Mouse (Mus musculus): Measurements from ENCODE around the gene Ccl2. TPM values are rescaled to one million over a fixed set of nuclear protein-coding genes. Genes with fewer than 3 reads are reported as not detected.

The Ccl2 gene
- polyA plus RNA-seq, 1 experiment from 2014 or later = 3.4 TPM

GRCm38 (mm10) chr11:82078136-82078730, 42.9 kb downstream of the Ccl2 start:
- no peaks in the 10 kb centered on the region for H3K36me3 ChIP-seq (ENCODE audit: control insufficient read depth, insufficient read depth)
- no peak overlapping the region for H3K4me2 ChIP-seq (replicated peaks; ENCODE audit: low read depth)
- no peak for ATAC-seq
- no peak for TF ChIP-seq CTCF (IDR thresholded peaks at IDR 0.05; ENCODE audit: low read depth)
- no peaks in the 10 kb centered on the region for H3K9me3 ChIP-seq (ENCODE audit: control insufficient read depth)
- H3K9ac ChIP-seq (ENCODE audit: low read depth, low read length) = no peak overlapping the region
- H3K27ac ChIP-seq (ENCODE audit: low read depth, low read length) = no peak overlapping the region
- H3K4me3 ChIP-seq (ENCODE audit: low read depth, low read length) = no peak overlapping the region
- no peaks in the 10 kb centered on the region for H3K4me1 ChIP-seq (replicated peaks; ENCODE audit: control insufficient read depth, insufficient read depth, low read length)
- H3K27me3 ChIP-seq (replicated peaks; ENCODE audit: control insufficient read depth, insufficient read depth, low read length) = no peaks in the 10 kb centered on the region

- H3K9me3 ChIP-seq (ENCODE audit: control insufficient read depth) = no peaks in the 10 kb centered on the region
- no peak for ATAC-seq
- H3K27ac ChIP-seq (ENCODE audit: low read depth, low read length) = no peak overlapping the region
- no peaks in the 10 kb centered on the region for H3K4me1 ChIP-seq (replicated peaks; ENCODE audit: control insufficient read depth, insufficient read depth, low read length)
- H3K9ac ChIP-seq (ENCODE audit: low read depth, low read length) = no peak overlapping the region
- H3K4me3 ChIP-seq (ENCODE audit: low read depth, low read length) = no peak overlapping the region
- no peaks in the 10 kb centered on the region for H3K36me3 ChIP-seq (ENCODE audit: control insufficient read depth, insufficient read depth)
- H3K27me3 ChIP-seq (replicated peaks; ENCODE audit: control insufficient read depth, insufficient read depth, low read length) = no peaks in the 10 kb centered on the region
- H3K4me2 ChIP-seq (replicated peaks; ENCODE audit: low read depth) = no peak overlapping the region
- 75% methylated on average over 3 of the region's 3 CpGs for WGBS
- TF ChIP-seq CTCF (IDR thresholded peaks at IDR 0.05; ENCODE audit: low read depth) = no peak
Measured at GRCm38 (mm10) chr11:82080865-82081264, 45.5 kb downstream of the Ccl2 start.

GRCm38 (mm10) chr11:82084360-82084759, 49.0 kb downstream of the Ccl2 start:
- no peak for ATAC-seq
- no peak for TF ChIP-seq CTCF (IDR thresholded peaks at IDR 0.05; ENCODE audit: low read depth)
- Histone ChIP-seq H3K4me1 (replicated peaks; ENCODE audit: control insufficient read depth, insufficient read depth, low read length) (no peaks in the 10 kb centered on the region), H3K27ac (ENCODE audit: low read depth, low read length) (no peak overlapping the region), H3K9me3 (ENCODE audit: control insufficient read depth) (no peaks in the 10 kb centered on the region), H3K9ac (ENCODE audit: low read depth, low read length) (no peak overlapping the region), H3K27me3 (replicated peaks; ENCODE audit: control insufficient read depth, insufficient read depth, low read length) (no peaks in the 10 kb centered on the region), H3K4me3 (ENCODE audit: low read depth, low read length) (no peak overlapping the region), H3K36me3 (ENCODE audit: control insufficient read depth, insufficient read depth) (no peaks in the 10 kb centered on the region), H3K4me2 (replicated peaks; ENCODE audit: low read depth) (no peak overlapping the region)
- 89% methylated on average over 3 of the region's 3 CpGs for WGBS

Other genes starting within 250 kb of the Ccl2 start
- 0.04 and 0.05 TPM in 2 replicates for gene 5530401A14Rik, start 174.9 kb upstream of the Ccl2 start, polyA plus RNA-seq (2015; fragmentation: Nextera tagmentation; extraction: Ambion mirVana)
- gene Asic2, start 67.1 kb upstream of the Ccl2 start, polyA plus RNA-seq (2015; fragmentation: Nextera tagmentation; extraction: Ambion mirVana) = 0.44 and 0.55 TPM in 2 replicates
- not detected in 2 replicates for gene Gm17268, start 3.0 kb downstream of the Ccl2 start, polyA plus RNA-seq (2015; fragmentation: Nextera tagmentation; extraction: Ambion mirVana)
- gene Ccl7, start 10.1 kb downstream of the Ccl2 start, polyA plus RNA-seq (2015; fragmentation: Nextera tagmentation; extraction: Ambion mirVana) = 2.4 and 2.6 TPM in 2 replicates
- gene Ccl11, start 22.3 kb downstream of the Ccl2 start, polyA plus RNA-seq (2015; fragmentation: Nextera tagmentation; extraction: Ambion mirVana) = 62.4 and 66.6 TPM in 2 replicates
- gene Ccl12, start 66.3 kb downstream of the Ccl2 start, polyA plus RNA-seq (2015; fragmentation: Nextera tagmentation; extraction: Ambion mirVana) = 1.9 TPM in 2 replicates
- gene Ccl8, start 79.6 kb downstream of the Ccl2 start, polyA plus RNA-seq (2015; fragmentation: Nextera tagmentation; extraction: Ambion mirVana) = not detected in 2 replicates

Data from intestine, postnatal 0 days (tissue).